Mouse (Mus musculus) intestine, postnatal 0 days (tissue): ENCODE data around the gene Rpl29. TPM values are rescaled to one million over a fixed set of nuclear protein-coding genes. Genes with fewer than 3 reads are reported as not detected.

Source experiments
- ATAC-seq: fragments of 200-750 bp; cut with Nextera tagmentation; 2 replicates; pipeline ENCODE4 v1.8.0; 2017; ENCODE audit warnings: mild to moderate bottlenecking, moderate TSS enrichment, moderate library complexity
- H3K27ac ChIP-seq: fragments of 300-500 bp; sonication (generic); 2 replicates; pipeline ENCODE4 v1.5.1; 2014; ENCODE audit warnings: mild to moderate bottlenecking, low read depth, low read length, moderate library complexity
- H3K27me3 ChIP-seq: fragments of 300-500 bp; sonication (generic); replicated peaks from 2 replicates; pipeline ENCODE4 v1.6.1; 2014; ENCODE audit warnings: low read length, mixed read lengths; ENCODE audit not compliant: control insufficient read depth, insufficient read depth
- H3K36me3 ChIP-seq: fragments of 300-500 bp; sonication (generic); 2 replicates; pipeline ENCODE4 v1.6.1; 2014; ENCODE audit warnings: mild to moderate bottlenecking, moderate library complexity; ENCODE audit not compliant: control insufficient read depth, insufficient read depth
- H3K4me1 ChIP-seq: fragments of 300-500 bp; sonication (generic); replicated peaks from 2 replicates; pipeline ENCODE4 v1.6.1; 2014; ENCODE audit warnings: antibody characterized with exemption, low read length, mixed read lengths; ENCODE audit not compliant: control insufficient read depth, insufficient read depth
- H3K4me2 ChIP-seq: fragments of 300-500 bp; sonication (generic); replicated peaks from 2 replicates; pipeline ENCODE4 v1.6.1; 2014; ENCODE audit warnings: low read depth, mild to moderate bottlenecking, moderate library complexity
- H3K4me3 ChIP-seq: fragments of 300-500 bp; sonication (generic); 2 replicates; pipeline ENCODE4 v1.5.1; 2014; ENCODE audit warnings: low read depth, low read length
- H3K9ac ChIP-seq: fragments of 300-500 bp; sonication (generic); 2 replicates; pipeline ENCODE4 v1.6.1; 2014; ENCODE audit warnings: mild to moderate bottlenecking, low read depth, low read length
- H3K9me3 ChIP-seq: fragments of 300-500 bp; sonication (generic); 2 replicates; pipeline ENCODE4 v1.6.1; 2016; ENCODE audit warnings: mixed run types; ENCODE audit not compliant: control insufficient read depth
- CTCF ChIP-seq: sonication (generic); IDR thresholded peaks from 2 replicates; pipeline ENCODE4 v1.5.1; 2016; ENCODE audit warnings: low read depth, mild to moderate bottlenecking, control low read depth, antibody characterized with exemption, moderate library complexity
- WGBS: fragments of 180-500 bp; shearing (Covaris S2); extraction: QIAGEN DNeasy Blood & Tissue Kit; methylation state at CpG from one replicate; pipeline ENCODE4 v1.1.7; 2014; 5-methylcytosine and 5-hydroxymethylcytosine counted together
- polyA plus RNA-seq: library from polyadenylated mRNA; unstranded; fragments of >200 nt; fragmentation: Nextera tagmentation; extraction: Ambion mirVana; gene quantifications from 2 replicates; pipeline ENCODE4 v1.2.1, GENCODE M21; 2015

Gene Rpl29
- polyA plus RNA-seq, 1 experiment from 2014 or later: 575 TPM

DNA sequence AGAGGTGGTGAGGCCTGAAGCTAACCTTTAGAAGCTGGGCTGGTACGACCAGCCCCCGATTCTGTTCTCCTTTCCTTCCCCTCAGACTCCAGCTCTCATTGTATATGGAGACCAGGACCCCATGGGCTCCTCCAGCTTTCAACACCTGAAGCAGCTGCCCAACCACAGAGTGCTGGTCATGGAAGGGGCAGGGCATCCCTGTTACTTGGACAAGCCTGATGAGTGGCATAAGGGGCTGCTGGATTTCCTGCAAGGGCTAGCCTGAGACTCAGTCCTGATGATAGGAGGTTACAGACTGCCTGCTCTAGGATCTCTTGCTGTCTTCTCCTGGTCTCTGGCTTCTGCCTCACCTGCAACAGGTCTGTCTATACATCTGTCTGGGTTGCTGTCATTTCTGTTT is 22.6 kb downstream of the Rpl29 start:
- H3K9ac ChIP-seq: no peak overlapping the region
- H3K36me3 ChIP-seq: no peaks in the 10 kb centered on the region
- H3K27ac ChIP-seq: no peak overlapping the region
- 53% methylated on average over 2 of the region's 2 CpGs for WGBS
- no peaks in the 10 kb centered on the region for H3K9me3 ChIP-seq
- H3K4me3 ChIP-seq: no peak overlapping the region
- H3K4me2 ChIP-seq: no peak overlapping the region
- no peaks in the 10 kb centered on the region for H3K27me3 ChIP-seq
- H3K4me1 ChIP-seq: peaks cover 12% of the 10 kb centered on the region
- no peak for TF ChIP-seq CTCF
- no peak for ATAC-seq

DNA sequence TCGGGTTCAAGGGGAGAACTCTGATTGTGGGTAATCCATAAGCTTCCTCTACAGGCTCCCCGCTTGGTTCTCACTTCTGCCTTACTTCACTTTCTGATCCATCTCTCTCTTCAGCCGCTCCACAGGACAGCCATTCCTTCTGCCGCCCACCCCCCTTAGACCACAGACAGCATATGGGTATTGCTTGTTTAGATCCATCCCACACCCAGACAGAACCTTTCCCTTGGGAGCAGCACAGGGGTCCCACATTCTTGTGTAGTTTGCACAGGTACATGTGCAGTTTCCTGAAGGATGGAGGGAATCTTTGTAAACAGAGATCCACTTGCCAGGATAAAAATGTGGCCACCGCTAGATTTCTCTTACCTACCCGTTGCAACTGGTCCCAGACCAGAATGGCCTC is 23.1 kb downstream of the Rpl29 start:
- H3K27ac ChIP-seq: no peak overlapping the region
- H3K9ac ChIP-seq: no peak overlapping the region
- WGBS: 65% methylated on average over 6 of the region's 6 CpGs
- no peak overlapping the region for H3K4me3 ChIP-seq
- TF ChIP-seq CTCF: no peak
- no peaks in the 10 kb centered on the region for H3K36me3 ChIP-seq
- peaks cover 12% of the 10 kb centered on the region for H3K4me1 ChIP-seq
- H3K9me3 ChIP-seq: no peaks in the 10 kb centered on the region
- no peaks in the 10 kb centered on the region for H3K27me3 ChIP-seq
- ATAC-seq: no peak
- no peak overlapping the region for H3K4me2 ChIP-seq

GRCm38 (mm10) chr9:106452821-106453220 is 23.6 kb downstream of the Rpl29 start:
- Histone ChIP-seq H3K9me3 (no peaks in the 10 kb centered on the region), H3K27me3 (no peaks in the 10 kb centered on the region), H3K27ac (no peak overlapping the region), H3K36me3 (no peaks in the 10 kb centered on the region), H3K9ac (peak overlapping the region; percentile 53; the same call in 1 of the 2 replicates), H3K4me3 (peak overlapping the region; percentile 51), H3K4me2 (peak overlapping the region; percentile 91), H3K4me1 (peaks cover 10% of the 10 kb centered on the region)
- 16% methylated on average over 7 of the region's 7 CpGs for WGBS
- no peak for ATAC-seq
- TF ChIP-seq CTCF: no peak

GRCm38 (mm10) chr9:106453271-106454070 is 24.2 kb downstream of the Rpl29 start, which contains the start of gene Pcbp4:
Gene Pcbp4, plus strand, starts transcription at chr9:106453291.
- peaks cover 4% of the 10 kb centered on the region for H3K4me1 ChIP-seq
- 1% methylated on average over 37 of the region's 74 CpGs for WGBS
- no peaks in the 10 kb centered on the region for H3K27me3 ChIP-seq
- TF ChIP-seq CTCF: no peak
- peak within 1 kb of the TSS; percentile 91 for H3K4me2 ChIP-seq
- H3K36me3 ChIP-seq: no peaks in the 10 kb centered on the region
- peak; percentile 50 for ATAC-seq
- no peaks in the 10 kb centered on the region for H3K9me3 ChIP-seq
- peak within 1 kb of the TSS; percentile 53 for H3K9ac ChIP-seq
- H3K4me3 ChIP-seq: peak within 1 kb of the TSS; percentile 51
- no peak within 1 kb of the TSS; the same call in 1 of the 2 replicates for H3K27ac ChIP-seq

- H3K4me3 ChIP-seq: peak overlapping the region; percentile 51
- H3K4me2 ChIP-seq: peak overlapping the region; percentile 91
- no peaks in the 10 kb centered on the region for H3K9me3 ChIP-seq
- H3K4me1 ChIP-seq: peaks cover 4% of the 10 kb centered on the region
- WGBS: 8% methylated on average over 19 of the region's 20 CpGs
- peak overlapping the region; percentile 53; the same call in 1 of the 2 replicates for H3K9ac ChIP-seq
- no peaks in the 10 kb centered on the region for H3K36me3 ChIP-seq
- no peak for TF ChIP-seq CTCF
- no peaks in the 10 kb centered on the region for H3K27me3 ChIP-seq
- no peak for ATAC-seq
- H3K27ac ChIP-seq: no peak overlapping the region; the same call in 1 of the 2 replicates
Measured at GRCm38 (mm10) chr9:106454071-106454761, 25.0 kb downstream of the Rpl29 start.

DNA sequence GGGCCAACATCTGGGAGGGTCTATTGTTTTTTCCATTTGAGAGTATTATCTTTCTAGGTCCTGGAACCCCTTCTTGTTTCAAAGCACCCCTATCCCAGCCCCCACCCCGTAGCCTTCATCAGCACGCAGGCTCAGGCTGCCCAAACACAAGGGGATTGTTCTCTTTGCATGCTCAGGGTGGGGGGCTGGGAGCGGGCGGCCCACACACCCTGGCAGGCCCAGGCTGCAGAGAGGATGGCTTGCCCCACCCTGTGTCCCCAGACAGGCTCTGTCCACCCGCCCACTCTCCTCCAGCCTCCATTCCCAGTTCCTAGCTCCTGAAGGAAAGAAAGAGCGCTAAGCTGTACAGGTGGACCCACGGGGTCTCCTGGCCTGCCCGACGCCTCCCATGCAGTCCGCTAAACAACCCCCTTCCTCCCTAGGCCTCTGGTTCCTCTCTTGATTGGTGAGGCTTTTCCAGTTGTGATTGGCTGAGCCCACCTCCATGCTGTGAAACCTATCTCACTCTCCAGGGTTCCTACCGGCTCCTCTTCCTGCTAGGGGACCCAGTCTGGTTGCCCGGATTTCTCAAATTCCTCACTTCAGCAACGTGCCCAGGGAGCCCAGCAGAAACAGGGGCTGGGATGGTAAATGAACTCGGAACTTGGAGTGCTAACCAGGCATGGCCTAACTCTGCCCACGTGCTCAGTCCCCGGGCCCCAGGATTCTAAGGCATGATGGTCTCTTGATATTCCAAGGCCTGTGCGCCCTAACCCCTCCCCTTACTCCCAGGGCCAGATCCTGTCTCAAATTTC is 25.8 kb downstream of the Rpl29 start:
- H3K9ac ChIP-seq: no peak overlapping the region
- no peaks in the 10 kb centered on the region for H3K9me3 ChIP-seq
- peak overlapping the region; percentile 91 for H3K4me2 ChIP-seq
- H3K27me3 ChIP-seq: no peaks in the 10 kb centered on the region
- WGBS: 38% methylated on average over 17 of the region's 17 CpGs
- H3K4me1 ChIP-seq: peaks cover 4% of the 10 kb centered on the region
- peak overlapping the region; percentile 51 for H3K4me3 ChIP-seq
- H3K27ac ChIP-seq: no peak overlapping the region
- no peak for TF ChIP-seq CTCF
- ATAC-seq: no peak
- no peaks in the 10 kb centered on the region for H3K36me3 ChIP-seq
